Mouse (Mus musculus) liver (tissue): ENCODE measurements around the gene Gm281.

Experiments used
- DNase-seq: peaks from one replicate; pipeline ENCODE4 v3.0.0-alpha.2; 2020; ENCODE audit warnings: mixed read lengths

Gene Gm281

GRCm38 (mm10) chr14:13812801-13813479, 101.3 kb downstream of the Gm281 start:
- no peak for DNase-seq

GRCm38 (mm10) chr14:13790446-13790845, 123.8 kb downstream of the Gm281 start:
- no peak for DNase-seq

- DNase-seq = no peak
Measured at GRCm38 (mm10) chr14:13790001-13790400, 124.3 kb downstream of the Gm281 start.

- DNase-seq = no peak
Measured at GRCm38 (mm10) chr14:13782970-13783369, 131.3 kb downstream of the Gm281 start.

GRCm38 (mm10) chr14:13778383-13778782, 135.9 kb downstream of the Gm281 start:
- no peak for DNase-seq

GRCm38 (mm10) chr14:13771163-13771562, 143.1 kb downstream of the Gm281 start:
- no peak for DNase-seq

- no peak for DNase-seq
Measured at GRCm38 (mm10) chr14:13770686-13771085, 143.6 kb downstream of the Gm281 start.
